Mouse (Mus musculus) stomach, postnatal 0 days (tissue): ENCODE data around the gene Cask.

ENCODE experiments used
- CTCF ChIP-seq: IDR thresholded peaks from 2 replicates; pipeline ENCODE4 v1.5.1; 2016; ENCODE audit warnings: antibody characterized with exemption, low read depth, mild to moderate bottlenecking, moderate library complexity
- EP300 ChIP-seq: optimal IDR thresholded peaks from 2 replicates; pipeline ENCODE3; 2016; ENCODE audit warnings: antibody characterized with exemption

DNA sequence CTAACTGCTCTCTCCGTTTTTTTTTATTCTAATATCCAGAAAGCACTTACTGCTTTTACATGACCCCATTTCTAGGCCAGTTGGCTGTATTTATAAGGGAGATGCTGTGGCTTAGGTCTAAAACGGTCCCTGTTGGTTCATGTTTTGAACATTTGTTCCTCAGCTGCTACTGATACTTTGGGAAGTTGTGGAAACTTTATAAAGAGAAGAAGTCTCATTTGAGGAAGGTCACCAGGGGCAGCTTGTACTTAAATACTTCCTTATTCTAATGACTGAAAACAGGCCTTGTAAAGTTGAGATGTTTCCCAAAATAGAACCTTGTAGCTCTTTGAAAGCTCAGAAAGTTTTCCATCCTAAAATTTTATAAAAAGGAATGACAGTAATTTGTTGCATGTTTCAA is 52.4 kb downstream of the Cask start:
- TF ChIP-seq CTCF (no peak), EP300 (no peak)
